Mouse (Mus musculus) midbrain, embryonic 11.5 days (tissue): Measurements from ENCODE around the gene Catsper3. TPM values are rescaled to one million over a fixed set of nuclear protein-coding genes. Genes with fewer than 3 reads are reported as not detected.

ENCODE experiments used
- ATAC-seq: fragments of 200-750 bp; cut with Nextera tagmentation; 2 replicates; pipeline ENCODE4 v1.8.0; 2017; ENCODE audit warnings: moderate TSS enrichment, moderate library complexity; ENCODE audit not compliant: low FRiP score
- DNase-seq: peaks from one replicate; pipeline ENCODE4 v3.0.0; 2015; ENCODE audit warnings: low spot score; ENCODE audit errors: missing footprints
- H3K27ac ChIP-seq: fragments of 300-500 bp; sonication (generic); 2 replicates; pipeline ENCODE4 v1.5.1; 2014; ENCODE audit warnings: low read depth, low read length
- H3K27me3 ChIP-seq: fragments of 300-500 bp; sonication (generic); 2 replicates; pipeline ENCODE4 v1.6.1; 2014; ENCODE audit warnings: mild to moderate bottlenecking, low read length, moderate library complexity, mixed read lengths; ENCODE audit not compliant: control insufficient read depth, insufficient read depth
- H3K36me3 ChIP-seq: fragments of 300-500 bp; sonication (generic); 2 replicates; pipeline ENCODE4 v1.6.1; 2014; ENCODE audit warnings: mild to moderate bottlenecking, low read length, moderate library complexity, mixed read lengths; ENCODE audit not compliant: control insufficient read depth, insufficient read depth
- H3K4me1 ChIP-seq: fragments of 300-500 bp; sonication (generic); 2 replicates; pipeline ENCODE4 v1.6.1; 2014; ENCODE audit warnings: low read length; ENCODE audit not compliant: control insufficient read depth, insufficient read depth
- H3K4me2 ChIP-seq: fragments of 300-500 bp; sonication (generic); 2 replicates; pipeline ENCODE4 v1.6.1; 2014; ENCODE audit warnings: mild to moderate bottlenecking, moderate library complexity
- H3K4me3 ChIP-seq: fragments of 300-500 bp; sonication (generic); 2 replicates; pipeline ENCODE4 v1.5.1; 2014; ENCODE audit warnings: low read depth, low read length
- H3K9ac ChIP-seq: fragments of 300-500 bp; sonication (generic); 2 replicates; pipeline ENCODE4 v1.6.1; 2014; ENCODE audit warnings: low read length
- H3K9me3 ChIP-seq: fragments of 300-500 bp; sonication (generic); 2 replicates; pipeline ENCODE4 v1.6.1; 2016; ENCODE audit warnings: low read length; ENCODE audit not compliant: control insufficient read depth
- WGBS: fragments of 180-500 bp; shearing (Covaris S2); extraction: QIAGEN DNeasy Blood & Tissue Kit; methylation state at CpG from one replicate; pipeline ENCODE4 v1.1.7; 2014; 5-methylcytosine and 5-hydroxymethylcytosine counted together
- polyA plus RNA-seq: library from polyadenylated mRNA; unstranded; fragments of >200 nt; fragmentation: Nextera tagmentation; extraction: Ambion mirVana; gene quantifications from 2 replicates; pipeline ENCODE4 v1.2.1, GENCODE M21; 2014

Gene Catsper3
- polyA plus RNA-seq = not detected in 2 replicates

- WGBS = 87% methylated on average over 3 of the region's 3 CpGs
- Histone ChIP-seq H3K4me1 (no peaks in the 10 kb centered on the region), H3K36me3 (no peaks in the 10 kb centered on the region), H3K9me3 (no peaks in the 10 kb centered on the region), H3K4me2 (no peak within 1 kb of the TSS), H3K27ac (no peak within 1 kb of the TSS), H3K27me3 (no peaks in the 10 kb centered on the region), H3K4me3 (no peak within 1 kb of the TSS), H3K9ac (no peak within 1 kb of the TSS)
- ATAC-seq = no peak
- DNase-seq = no peak
These were observed at the start of gene Catsper3 for GRCm38 (mm10) chr13:55784268-55784667. Catsper3 (plus strand) TSS chr13:55784568.

- no peak overlapping the region for H3K9ac ChIP-seq
- no peaks in the 10 kb centered on the region for H3K4me1 ChIP-seq
- no peaks in the 10 kb centered on the region for H3K9me3 ChIP-seq
- no peak for ATAC-seq
- H3K27ac ChIP-seq = no peak overlapping the region
- H3K27me3 ChIP-seq = no peaks in the 10 kb centered on the region
- no peak overlapping the region for H3K4me3 ChIP-seq
- 89% methylated on average over 8 of the region's 8 CpGs for WGBS
- H3K4me2 ChIP-seq = no peak overlapping the region
- no peaks in the 10 kb centered on the region for H3K36me3 ChIP-seq
- DNase-seq = peak; percentile 6
These were observed 46.5 kb upstream of the Catsper3 start for GRCm38 (mm10) chr13:55737885-55738284.

GRCm38 (mm10) chr13:55742306-55742705 lies 42.1 kb upstream of the Catsper3 start:
- H3K27ac ChIP-seq = no peak overlapping the region
- 71% methylated on average over 8 of the region's 8 CpGs for WGBS
- no peaks in the 10 kb centered on the region for H3K4me1 ChIP-seq
- no peak overlapping the region for H3K9ac ChIP-seq
- no peaks in the 10 kb centered on the region for H3K9me3 ChIP-seq
- no peaks in the 10 kb centered on the region for H3K27me3 ChIP-seq
- H3K36me3 ChIP-seq = no peaks in the 10 kb centered on the region
- H3K4me2 ChIP-seq = no peak overlapping the region
- ATAC-seq (no peak), DNase-seq (no peak)
- no peak overlapping the region for H3K4me3 ChIP-seq

- DNase-seq = no peak
- no peak overlapping the region for H3K9ac ChIP-seq
- H3K27me3 ChIP-seq = no peaks in the 10 kb centered on the region
- no peak overlapping the region for H3K4me3 ChIP-seq
- H3K27ac ChIP-seq = no peak overlapping the region
- no peak for ATAC-seq
- WGBS = 81% methylated on average over 13 of the region's 13 CpGs
- H3K9me3 ChIP-seq = no peaks in the 10 kb centered on the region
- no peak overlapping the region for H3K4me2 ChIP-seq
- H3K36me3 ChIP-seq = no peaks in the 10 kb centered on the region
- H3K4me1 ChIP-seq = peaks cover 7% of the 10 kb centered on the region
These were observed 30.0 kb upstream of the Catsper3 start for GRCm38 (mm10) chr13:55754380-55754779.

- Histone ChIP-seq H3K36me3 (no peaks in the 10 kb centered on the region), H3K4me2 (no peak overlapping the region), H3K4me3 (no peak overlapping the region), H3K27me3 (no peaks in the 10 kb centered on the region), H3K9ac (no peak overlapping the region), H3K9me3 (no peaks in the 10 kb centered on the region), H3K4me1 (peaks cover 3% of the 10 kb centered on the region; the same call in 1 of the 2 replicates), H3K27ac (no peak overlapping the region)
- peak; percentile 87 for DNase-seq
- ATAC-seq = no peak
- WGBS = 46% methylated on average over 8 of the region's 8 CpGs
These were observed 27.6 kb upstream of the Catsper3 start for GRCm38 (mm10) chr13:55756789-55757188.

- H3K36me3 ChIP-seq = no peaks in the 10 kb centered on the region
- H3K4me2 ChIP-seq = no peak overlapping the region
- peak; percentile 82 for DNase-seq
- H3K27me3 ChIP-seq = no peaks in the 10 kb centered on the region
- no peaks in the 10 kb centered on the region for H3K9me3 ChIP-seq
- no peak overlapping the region for H3K27ac ChIP-seq
- no peak overlapping the region for H3K9ac ChIP-seq
- H3K4me1 ChIP-seq = peaks cover 3% of the 10 kb centered on the region; the same call in 1 of the 2 replicates
- ATAC-seq = no peak
- 87% methylated on average over 6 of the region's 6 CpGs for WGBS
- no peak overlapping the region for H3K4me3 ChIP-seq
These were observed 26.7 kb upstream of the Catsper3 start for GRCm38 (mm10) chr13:55757645-55758044.

GRCm38 (mm10) chr13:55760576-55760975 lies 23.8 kb upstream of the Catsper3 start:
- no peak for ATAC-seq
- H3K27ac ChIP-seq = no peak overlapping the region
- H3K9me3 ChIP-seq = no peaks in the 10 kb centered on the region
- H3K9ac ChIP-seq = no peak overlapping the region
- DNase-seq = peak; percentile 77
- 61% methylated on average over 10 of the region's 10 CpGs for WGBS
- H3K27me3 ChIP-seq = no peaks in the 10 kb centered on the region
- no peak overlapping the region for H3K4me2 ChIP-seq
- H3K4me3 ChIP-seq = no peak overlapping the region
- H3K36me3 ChIP-seq = no peaks in the 10 kb centered on the region
- H3K4me1 ChIP-seq = peaks cover 3% of the 10 kb centered on the region; the same call in 1 of the 2 replicates

- no peaks in the 10 kb centered on the region for H3K27me3 ChIP-seq
- WGBS = 81% methylated on average over 10 of the region's 10 CpGs
- H3K27ac ChIP-seq = no peak overlapping the region
- no peak overlapping the region for H3K4me2 ChIP-seq
- H3K9ac ChIP-seq = no peak overlapping the region
- ATAC-seq = no peak
- H3K4me1 ChIP-seq = peaks cover 3% of the 10 kb centered on the region; the same call in 1 of the 2 replicates
- H3K36me3 ChIP-seq = no peaks in the 10 kb centered on the region
- peak; percentile 76 for DNase-seq
- no peak overlapping the region for H3K4me3 ChIP-seq
- no peaks in the 10 kb centered on the region for H3K9me3 ChIP-seq
These were observed 22.9 kb upstream of the Catsper3 start for GRCm38 (mm10) chr13:55761486-55761885.

- Histone ChIP-seq H3K4me3 (no peak overlapping the region), H3K36me3 (no peaks in the 10 kb centered on the region), H3K4me2 (no peak overlapping the region), H3K27ac (no peak overlapping the region), H3K27me3 (no peaks in the 10 kb centered on the region), H3K9me3 (no peaks in the 10 kb centered on the region), H3K9ac (no peak overlapping the region), H3K4me1 (no peaks in the 10 kb centered on the region)
- WGBS = 89% methylated on average over 7 of the region's 7 CpGs
- ATAC-seq (no peak), DNase-seq (no peak)
These were observed 10.0 kb upstream of the Catsper3 start for GRCm38 (mm10) chr13:55774352-55774751.
